Mouse (Mus musculus) liver, postnatal 0 days (tissue): ENCODE results near the gene Tm9sf4.

ENCODE experiments used
- CTCF ChIP-seq: sonication (generic); IDR thresholded peaks from 2 replicates; pipeline ENCODE4 v1.5.1; 2016; ENCODE audit warnings: antibody characterized with exemption, low read depth
- EP300 ChIP-seq: IDR thresholded peaks from 2 replicates; pipeline ENCODE4 v1.6.1; 2016; ENCODE audit warnings: antibody characterized with exemption, low read depth, mild to moderate bottlenecking

GRCm38 (mm10) chr2:153259030-153259863 is 98.1 kb downstream of the Tm9sf4 start:
- no peak for TF ChIP-seq EP300
- no peak for TF ChIP-seq CTCF
